Mouse (Mus musculus) liver, embryonic 13.5 days (tissue): ENCODE results near the gene Fgd4. TPM values are rescaled to one million over a fixed set of nuclear protein-coding genes. Genes with fewer than 3 reads are reported as not detected.

Experiments used
- ATAC-seq: fragments of 200-750 bp; cut with Nextera tagmentation; 2 replicates; pipeline ENCODE4 v1.8.0; 2017; ENCODE audit warnings: low read depth, mild to moderate bottlenecking, moderate number of reproducible peaks, moderate library complexity
- DNase-seq: peaks from one replicate; pipeline ENCODE4 v3.0.0; 2022
- H3K27ac ChIP-seq: fragments of 300-500 bp; sonication (generic); 2 replicates; pipeline ENCODE4 v1.5.1; 2015; ENCODE audit warnings: moderate library complexity, mild to moderate bottlenecking, inconsistent platforms
- H3K27me3 ChIP-seq: fragments of 300-500 bp; sonication (generic); 2 replicates; pipeline ENCODE4 v1.6.1; 2015; ENCODE audit warnings: mild to moderate bottlenecking, inconsistent platforms
- H3K36me3 ChIP-seq: fragments of 300-500 bp; sonication (generic); 2 replicates; pipeline ENCODE4 v1.6.1; 2015; ENCODE audit warnings: mild to moderate bottlenecking, inconsistent platforms
- H3K4me1 ChIP-seq: fragments of 300-500 bp; sonication (generic); replicated peaks from 2 replicates; pipeline ENCODE4 v1.6.1; 2015; ENCODE audit warnings: inconsistent platforms
- H3K4me2 ChIP-seq: fragments of 300-500 bp; sonication (generic); 2 replicates; pipeline ENCODE4 v1.6.1; 2015; ENCODE audit warnings: inconsistent platforms, mild to moderate bottlenecking, moderate library complexity
- H3K4me3 ChIP-seq: fragments of 300-500 bp; sonication (generic); replicated peaks from 2 replicates; pipeline ENCODE4 v1.5.1; 2015; ENCODE audit warnings: mild to moderate bottlenecking, inconsistent platforms
- H3K9ac ChIP-seq: fragments of 300-500 bp; sonication (generic); 2 replicates; pipeline ENCODE4 v1.6.1; 2015; ENCODE audit warnings: mild to moderate bottlenecking, inconsistent platforms
- H3K9me3 ChIP-seq: fragments of 300-500 bp; sonication (generic); replicated peaks from 2 replicates; pipeline ENCODE4 v1.6.1; 2016; ENCODE audit warnings: inconsistent platforms
- WGBS: fragments of 180-500 bp; shearing (Covaris S2); methylation state at CpG from one replicate; pipeline ENCODE4 v1.1.7; 2015; ENCODE audit not compliant: insufficient replicate concordance; 5-methylcytosine and 5-hydroxymethylcytosine counted together
- polyA plus RNA-seq: library from polyadenylated mRNA; unstranded; fragments of >200 nt; fragmentation: Nextera tagmentation; extraction: Ambion mirVana; gene quantifications from 2 replicates; pipeline ENCODE4 v1.2.1, GENCODE M21; 2015

Gene Fgd4
- polyA plus RNA-seq: 1.7 and 1.9 TPM in 2 replicates

DNA sequence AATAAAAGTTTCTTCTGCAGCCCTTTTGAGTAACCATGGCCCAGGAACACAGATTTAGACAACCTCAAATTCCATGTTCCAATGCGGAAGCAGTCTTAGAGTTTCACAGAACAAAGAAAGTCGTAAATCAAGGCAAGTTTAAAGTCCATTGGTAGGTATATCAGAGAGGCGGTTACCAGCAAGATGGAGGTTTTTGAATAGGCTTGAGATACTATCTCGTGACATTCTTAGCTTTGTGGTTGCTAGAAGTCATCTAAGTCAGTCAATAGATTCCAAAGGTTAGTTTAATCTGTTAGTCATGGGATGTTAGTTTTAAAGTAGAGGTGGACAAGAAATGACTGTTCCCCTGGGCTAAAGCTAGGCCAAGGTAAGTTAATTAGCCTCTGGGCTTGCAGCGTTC is at the start of gene Fgd4:
TSS of gene Fgd4 (minus strand) at position 89 of the 400 bp plus-strand sequence.
- no peak for DNase-seq
- Histone ChIP-seq H3K27ac (no peak within 1 kb of the TSS), H3K4me1 (no peaks in the 10 kb centered on the region), H3K27me3 (peaks cover 31% of the 10 kb centered on the region), H3K4me2 (peak within 1 kb of the TSS; percentile 73), H3K4me3 (peak within 1 kb of the TSS; percentile 62), H3K36me3 (no peaks in the 10 kb centered on the region), H3K9ac (peak within 1 kb of the TSS; percentile 59), H3K9me3 (no peaks in the 10 kb centered on the region)
- WGBS: 33% methylated on average over 5 of the region's 5 CpGs
- ATAC-seq: no peak

- no peaks in the 10 kb centered on the region for H3K4me1 ChIP-seq
- H3K4me3 ChIP-seq: no peak overlapping the region
- H3K27ac ChIP-seq: no peak overlapping the region
- no peak for ATAC-seq
- WGBS: 20% methylated on average over 1 of the region's 1 CpGs
- DNase-seq: no peak
- no peak overlapping the region for H3K9ac ChIP-seq
- H3K9me3 ChIP-seq: no peaks in the 10 kb centered on the region
- no peaks in the 10 kb centered on the region for H3K36me3 ChIP-seq
- H3K4me2 ChIP-seq: no peak overlapping the region
- no peaks in the 10 kb centered on the region for H3K27me3 ChIP-seq
These were observed 44.8 kb upstream of the Fgd4 start for GRCm38 (mm10) chr16:16645148-16645547.

DNA sequence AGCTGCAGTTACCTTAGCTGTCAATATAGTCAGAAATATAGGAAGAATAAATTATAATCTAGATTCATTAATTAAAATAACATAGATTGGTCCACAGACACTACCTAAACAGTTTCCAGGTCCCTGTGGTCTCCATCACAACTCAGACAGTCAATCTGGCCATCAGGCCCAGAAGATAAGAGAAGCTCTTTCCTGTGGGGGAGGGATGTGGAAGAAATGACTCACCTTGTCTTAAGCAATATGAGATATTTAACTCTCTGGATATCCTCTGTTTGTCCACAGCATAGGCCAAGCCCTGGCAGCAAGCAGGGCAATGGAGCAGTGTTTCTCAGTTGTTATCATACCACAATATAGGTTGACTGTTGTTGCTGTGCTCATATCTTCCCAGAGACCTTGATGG is 33.4 kb upstream of the Fgd4 start:
- Histone ChIP-seq H3K27me3 (no peaks in the 10 kb centered on the region), H3K4me3 (no peak overlapping the region), H3K4me1 (no peaks in the 10 kb centered on the region), H3K4me2 (no peak overlapping the region), H3K9me3 (peaks cover 5% of the 10 kb centered on the region; the same call in 1 of the 2 replicates), H3K9ac (no peak overlapping the region), H3K27ac (no peak overlapping the region), H3K36me3 (no peaks in the 10 kb centered on the region)
- ATAC-seq (no peak), DNase-seq (no peak)

DNA sequence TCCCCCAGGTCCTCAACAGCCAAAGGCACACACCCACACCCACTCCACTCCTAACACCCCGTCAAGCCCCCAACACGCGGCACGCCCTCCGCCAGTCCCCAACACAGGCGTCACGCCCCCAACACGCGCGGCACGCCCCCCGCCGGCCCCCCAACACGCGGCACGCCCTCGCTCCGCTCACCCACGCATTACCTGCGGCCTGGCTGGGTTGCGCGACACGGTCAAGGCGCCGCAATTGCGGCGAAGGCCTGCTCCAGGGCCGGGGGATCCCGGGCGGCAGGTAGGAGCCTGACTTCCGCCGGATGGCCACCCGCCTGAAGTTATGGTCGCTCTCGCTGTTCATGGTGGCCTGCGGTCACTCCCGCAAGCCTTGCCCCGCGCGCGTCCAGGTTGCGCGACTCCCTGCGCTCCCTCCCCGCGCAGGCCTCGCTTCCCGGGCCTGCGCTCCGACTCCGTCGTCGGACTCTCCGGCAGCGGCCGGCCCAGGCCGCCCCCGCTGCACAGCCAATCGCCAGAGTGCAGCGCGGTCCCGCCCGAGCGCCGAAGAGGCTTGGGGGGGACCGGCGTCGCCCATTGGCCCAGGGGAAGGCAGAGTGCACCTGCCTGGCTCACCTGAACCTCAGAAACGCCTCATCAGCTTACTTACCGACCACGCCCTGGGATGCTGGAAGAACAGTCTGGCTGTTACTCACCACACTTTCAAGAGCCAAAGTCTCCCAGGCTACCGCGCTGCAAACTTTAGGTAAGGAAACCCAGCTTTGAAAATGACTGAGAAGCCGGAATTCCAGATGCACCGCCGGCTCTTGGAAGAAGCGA is 555 bp downstream of the Fgd4 start:
- Histone ChIP-seq H3K4me2 (peak overlapping the region; percentile 73), H3K27me3 (peaks cover 31% of the 10 kb centered on the region), H3K9me3 (no peaks in the 10 kb centered on the region), H3K36me3 (no peaks in the 10 kb centered on the region), H3K4me3 (peak overlapping the region; percentile 62), H3K27ac (no peak overlapping the region), H3K9ac (peak overlapping the region; percentile 59), H3K4me1 (no peaks in the 10 kb centered on the region)
- 1% methylated on average over 75 of the region's 77 CpGs for WGBS
- DNase-seq (no peak), ATAC-seq (peak; percentile 74)

DNA sequence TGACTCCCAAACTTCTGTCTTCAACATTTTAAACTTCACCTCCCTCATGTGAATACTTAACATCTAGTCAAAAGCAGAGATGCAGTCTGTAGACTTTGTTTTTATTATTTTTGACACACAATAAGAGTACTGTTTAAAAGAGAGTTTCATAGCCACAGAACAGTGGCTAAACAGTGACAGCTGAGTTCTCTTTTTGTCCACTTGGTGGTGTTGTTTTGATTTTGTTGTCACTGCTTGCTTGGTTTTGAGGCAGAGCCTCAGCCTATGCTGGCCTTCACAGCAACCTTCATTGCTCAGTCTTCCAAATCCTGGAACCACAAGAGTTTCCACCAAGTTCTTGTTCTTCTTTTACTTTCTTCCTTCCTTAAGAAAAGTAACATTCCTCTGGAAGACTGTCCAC is 3.8 kb downstream of the Fgd4 start:
- Histone ChIP-seq H3K9ac (no peak overlapping the region), H3K36me3 (no peaks in the 10 kb centered on the region), H3K4me3 (no peak overlapping the region), H3K27ac (no peak overlapping the region), H3K27me3 (peaks cover 31% of the 10 kb centered on the region), H3K4me1 (no peaks in the 10 kb centered on the region), H3K9me3 (no peaks in the 10 kb centered on the region), H3K4me2 (no peak overlapping the region)
- DNase-seq: no peak
- ATAC-seq: no peak

DNA sequence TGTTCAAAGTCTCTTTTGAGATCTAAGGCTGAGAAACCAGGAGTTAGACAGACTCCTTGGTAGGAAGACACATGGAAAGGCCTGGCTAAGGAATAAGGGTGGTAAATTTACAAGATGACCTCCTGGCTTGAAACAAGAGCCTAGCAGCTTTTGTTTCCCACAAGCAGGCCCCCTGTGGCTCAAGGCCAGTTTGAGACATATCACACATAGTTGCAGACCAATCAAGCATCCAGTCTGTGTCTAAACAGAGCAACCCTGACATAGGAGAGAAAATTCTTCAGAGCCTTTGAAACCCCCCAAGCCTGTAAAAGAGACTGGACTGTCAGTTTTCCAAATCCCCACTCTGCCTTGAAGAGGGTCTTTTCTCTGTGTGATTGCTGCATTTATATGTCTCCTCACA is 7.7 kb downstream of the Fgd4 start:
- no peaks in the 10 kb centered on the region for H3K4me1 ChIP-seq
- no peaks in the 10 kb centered on the region for H3K9me3 ChIP-seq
- no peak overlapping the region for H3K27ac ChIP-seq
- ATAC-seq (no peak), DNase-seq (no peak)
- H3K27me3 ChIP-seq: no peaks in the 10 kb centered on the region
- no peak overlapping the region for H3K4me3 ChIP-seq
- H3K9ac ChIP-seq: no peak overlapping the region
- no peak overlapping the region for H3K4me2 ChIP-seq
- no peaks in the 10 kb centered on the region for H3K36me3 ChIP-seq

GRCm38 (mm10) chr16:16584409-16585032 is 15.8 kb downstream of the Fgd4 start:
- peak; percentile 42 for DNase-seq
- Histone ChIP-seq H3K4me3 (no peak overlapping the region), H3K9ac (no peak overlapping the region), H3K36me3 (no peaks in the 10 kb centered on the region), H3K9me3 (no peaks in the 10 kb centered on the region), H3K4me1 (no peaks in the 10 kb centered on the region), H3K4me2 (no peak overlapping the region), H3K27ac (no peak overlapping the region), H3K27me3 (no peaks in the 10 kb centered on the region)
- 58% methylated on average over 4 of the region's 4 CpGs for WGBS
- 0 out of 2 replicates have a peak, but pooled peaks have one; percentile 39 for ATAC-seq

- Histone ChIP-seq H3K4me3 (no peak overlapping the region), H3K4me2 (no peak overlapping the region), H3K9me3 (no peaks in the 10 kb centered on the region), H3K9ac (no peak overlapping the region), H3K27ac (no peak overlapping the region), H3K36me3 (no peaks in the 10 kb centered on the region), H3K4me1 (0 out of 2 replicates have a peak, but pooled peaks cover 2% of the 10 kb centered on the region), H3K27me3 (no peaks in the 10 kb centered on the region)
- DNase-seq: no peak
- no peak for ATAC-seq
These were observed 23.8 kb downstream of the Fgd4 start for GRCm38 (mm10) chr16:16576556-16576955.

GRCm38 (mm10) chr16:16574508-16574907 is 25.8 kb downstream of the Fgd4 start:
- Histone ChIP-seq H3K4me2 (no peak overlapping the region), H3K9ac (no peak overlapping the region), H3K36me3 (no peaks in the 10 kb centered on the region), H3K27ac (no peak overlapping the region), H3K9me3 (no peaks in the 10 kb centered on the region), H3K4me3 (no peak overlapping the region), H3K4me1 (0 out of 2 replicates have a peak, but pooled peaks cover 2% of the 10 kb centered on the region), H3K27me3 (no peaks in the 10 kb centered on the region)
- no peak for ATAC-seq
- no peak for DNase-seq

DNA sequence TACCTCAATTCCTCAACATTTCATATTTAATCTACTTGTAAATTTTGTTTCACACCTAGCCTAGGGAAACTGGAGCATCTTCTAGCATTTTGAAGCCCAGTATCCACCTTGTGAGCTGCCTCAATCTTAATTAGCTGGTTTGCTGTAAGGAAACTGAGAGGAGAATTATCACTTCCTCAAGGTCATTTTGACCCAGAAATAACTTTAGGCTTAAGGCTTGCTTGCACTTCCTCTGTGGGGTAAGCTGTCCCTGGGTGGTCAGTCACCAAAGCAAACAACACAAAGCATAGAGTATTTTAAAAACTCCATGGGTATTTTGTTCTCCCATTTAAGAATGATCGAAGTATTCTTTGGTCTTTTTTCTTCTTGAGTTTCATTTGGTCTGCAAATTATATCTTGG is 27.2 kb downstream of the Fgd4 start:
- ATAC-seq (no peak), DNase-seq (no peak)
- no peak overlapping the region for H3K4me3 ChIP-seq
- H3K4me2 ChIP-seq: no peak overlapping the region
- no peaks in the 10 kb centered on the region for H3K9me3 ChIP-seq
- H3K4me1 ChIP-seq: 0 out of 2 replicates have a peak, but pooled peaks cover 2% of the 10 kb centered on the region
- no peaks in the 10 kb centered on the region for H3K36me3 ChIP-seq
- no peak overlapping the region for H3K9ac ChIP-seq
- 65% methylated on average over 1 of the region's 1 CpGs for WGBS
- peak overlapping the region; percentile 16; the same call in 1 of the 2 replicates for H3K27ac ChIP-seq
- no peaks in the 10 kb centered on the region for H3K27me3 ChIP-seq

DNA sequence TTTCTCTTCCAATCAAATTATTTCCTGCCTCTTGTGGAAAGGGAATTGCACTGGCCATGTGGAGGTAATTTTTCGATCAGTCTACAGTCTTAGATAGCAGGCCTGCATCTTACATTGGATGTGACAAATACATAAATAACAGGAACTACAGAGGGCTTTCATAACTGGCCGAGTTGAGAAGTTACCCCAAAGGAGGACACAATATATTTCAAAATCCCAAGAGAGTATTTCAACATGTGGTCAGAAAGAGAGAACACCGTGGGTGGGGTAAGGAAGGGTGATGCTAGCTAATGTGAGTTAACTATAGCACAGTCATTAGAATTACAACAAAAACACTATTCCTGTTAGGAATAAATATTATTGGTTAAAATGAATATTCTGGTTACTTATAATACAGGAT is 29.0 kb downstream of the Fgd4 start:
- Histone ChIP-seq H3K27me3 (no peaks in the 10 kb centered on the region), H3K4me1 (0 out of 2 replicates have a peak, but pooled peaks cover 2% of the 10 kb centered on the region), H3K9ac (no peak overlapping the region), H3K4me3 (no peak overlapping the region), H3K4me2 (no peak overlapping the region), H3K27ac (no peak overlapping the region), H3K36me3 (no peaks in the 10 kb centered on the region), H3K9me3 (no peaks in the 10 kb centered on the region)
- DNase-seq (no peak), ATAC-seq (no peak)
- 43% methylated on average over 3 of the region's 3 CpGs for WGBS

DNA sequence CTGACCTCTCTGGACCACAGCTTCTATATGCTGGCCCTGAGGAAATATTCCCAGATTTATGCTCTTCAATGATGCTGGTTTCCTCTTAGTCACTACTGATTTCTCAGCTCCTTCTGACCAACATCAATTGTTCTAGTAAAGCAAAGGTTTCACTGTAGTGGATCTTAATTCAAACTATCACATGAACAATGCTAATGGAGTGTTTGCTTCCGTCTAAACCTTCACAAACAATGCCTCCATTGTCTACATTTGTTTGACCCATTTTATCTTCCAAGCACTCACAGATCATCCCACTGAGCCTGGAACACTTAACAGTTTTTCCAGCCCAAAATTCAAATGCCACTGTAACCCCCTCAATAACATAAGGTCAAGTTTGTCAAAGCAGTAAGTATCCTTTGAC is 33.6 kb downstream of the Fgd4 start:
- Histone ChIP-seq H3K27ac (no peak overlapping the region), H3K9ac (no peak overlapping the region), H3K4me1 (no peaks in the 10 kb centered on the region), H3K27me3 (no peaks in the 10 kb centered on the region), H3K4me3 (no peak overlapping the region), H3K4me2 (no peak overlapping the region), H3K9me3 (no peaks in the 10 kb centered on the region), H3K36me3 (no peaks in the 10 kb centered on the region)
- 42% methylated on average over 1 of the region's 1 CpGs for WGBS
- ATAC-seq: no peak
- DNase-seq: no peak
